Mouse (Mus musculus) midbrain, embryonic 10.5 days (tissue): ENCODE measurements around the gene Gpc2. TPM values are rescaled to one million over a fixed set of nuclear protein-coding genes. Genes with fewer than 3 reads are reported as not detected.

Experiments
- DNase-seq: peaks from one replicate; pipeline ENCODE4 v3.0.0-alpha.2; 2017; ENCODE audit warnings: low spot score
- H3K27ac ChIP-seq: fragments of 300-500 bp; sonication (generic); replicated peaks from 2 replicates; pipeline ENCODE4 v1.5.1; 2016; ENCODE audit warnings: mild to moderate bottlenecking
- H3K27me3 ChIP-seq: fragments of 300-500 bp; sonication (generic); 2 replicates; pipeline ENCODE4 v1.6.1; 2016; ENCODE audit warnings: low read depth, mild to moderate bottlenecking; ENCODE audit not compliant: poor library complexity, severe bottlenecking
- H3K36me3 ChIP-seq: fragments of 300-500 bp; sonication (generic); 2 replicates; pipeline ENCODE4 v1.6.1; 2016; ENCODE audit warnings: mild to moderate bottlenecking, moderate library complexity
- H3K4me1 ChIP-seq: fragments of 300-500 bp; sonication (generic); 2 replicates; pipeline ENCODE4 v1.6.1; 2016
- H3K4me3 ChIP-seq: fragments of 300-500 bp; sonication (generic); 2 replicates; pipeline ENCODE4 v1.5.1; 2016; ENCODE audit warnings: mild to moderate bottlenecking, moderate library complexity
- H3K9me3 ChIP-seq: fragments of 300-500 bp; sonication (generic); replicated peaks from 2 replicates; pipeline ENCODE4 v1.6.1; 2016; ENCODE audit warnings: mild to moderate bottlenecking
- WGBS: fragments of 180-500 bp; shearing (Covaris S2); methylation state at CpG from one replicate; pipeline ENCODE4 v1.1.7; 2016; 5-methylcytosine and 5-hydroxymethylcytosine counted together
- polyA plus RNA-seq: library from polyadenylated mRNA; unstranded; fragments of >200 nt; fragmentation: Nextera tagmentation; extraction: Ambion mirVana; gene quantifications from 2 replicates; pipeline ENCODE4 v1.2.1, GENCODE M21; 2016

Gpc2 gene
- polyA plus RNA-seq = 42.9 and 68.5 TPM in 2 replicates

- Histone ChIP-seq H3K27me3 (peaks cover 26% of the 10 kb centered on the region), H3K9me3 (peaks cover 8% of the 10 kb centered on the region; the same call in 1 of the 2 replicates), H3K4me3 (peak within 1 kb of the TSS; percentile 66), H3K27ac (peak within 1 kb of the TSS; percentile 93), H3K36me3 (peaks cover 39% of the 10 kb centered on the region), H3K4me1 (peaks cover 44% of the 10 kb centered on the region)
- under 1% methylated on average over 56 of the region's 56 CpGs for WGBS
- peak; percentile 99 for DNase-seq
These were observed at the start of gene Gpc2, which contains the start of the genes Gm43720 and Stag3 for GRCm38 (mm10) chr5:138279585-138280424. Gene Gpc2 (minus strand): TSS chr5:138280005. Gene Gm43720 (minus strand): TSS chr5:138279958. Gene Stag3 (plus strand): TSS chr5:138280240.

GRCm38 (mm10) chr5:138312795-138313194, 33.0 kb upstream of the Gpc2 start:
- Histone ChIP-seq H3K9me3 (no peaks in the 10 kb centered on the region), H3K27ac (no peak overlapping the region), H3K4me3 (no peak overlapping the region), H3K36me3 (no peaks in the 10 kb centered on the region), H3K27me3 (no peaks in the 10 kb centered on the region), H3K4me1 (no peaks in the 10 kb centered on the region)
- 85% methylated on average over 3 of the region's 3 CpGs for WGBS
- DNase-seq = no peak

- DNase-seq = no peak
- Histone ChIP-seq H3K27ac (no peak overlapping the region), H3K27me3 (no peaks in the 10 kb centered on the region), H3K4me3 (no peak overlapping the region), H3K9me3 (no peaks in the 10 kb centered on the region), H3K4me1 (no peaks in the 10 kb centered on the region), H3K36me3 (no peaks in the 10 kb centered on the region)
- WGBS = 93% methylated on average over 2 of the region's 2 CpGs
These were observed 19.8 kb upstream of the Gpc2 start for GRCm38 (mm10) chr5:138299613-138300012.

- Histone ChIP-seq H3K27ac (no peak overlapping the region), H3K4me1 (no peaks in the 10 kb centered on the region), H3K4me3 (no peak overlapping the region), H3K36me3 (no peaks in the 10 kb centered on the region), H3K27me3 (no peaks in the 10 kb centered on the region), H3K9me3 (no peaks in the 10 kb centered on the region)
- no peak for DNase-seq
These were observed 14.4 kb upstream of the Gpc2 start for GRCm38 (mm10) chr5:138294158-138294557.

- DNase-seq = no peak
- Histone ChIP-seq H3K27me3 (no peaks in the 10 kb centered on the region), H3K4me3 (no peak overlapping the region), H3K4me1 (no peaks in the 10 kb centered on the region), H3K9me3 (no peaks in the 10 kb centered on the region), H3K27ac (no peak overlapping the region), H3K36me3 (no peaks in the 10 kb centered on the region)
- 86% methylated on average over 1 of the region's 1 CpGs for WGBS
These were observed 11.8 kb upstream of the Gpc2 start for GRCm38 (mm10) chr5:138291638-138292037.

GRCm38 (mm10) chr5:138287861-138288260, 8.1 kb upstream of the Gpc2 start:
- no peaks in the 10 kb centered on the region for H3K4me1 ChIP-seq
- no peak overlapping the region for H3K27ac ChIP-seq
- 76% methylated on average over 3 of the region's 3 CpGs for WGBS
- DNase-seq = no peak
- no peaks in the 10 kb centered on the region for H3K27me3 ChIP-seq
- no peak overlapping the region for H3K4me3 ChIP-seq
- H3K9me3 ChIP-seq = no peaks in the 10 kb centered on the region
- no peaks in the 10 kb centered on the region for H3K36me3 ChIP-seq

- peaks cover 15% of the 10 kb centered on the region for H3K27me3 ChIP-seq
- no peak overlapping the region for H3K27ac ChIP-seq
- peaks cover 7% of the 10 kb centered on the region for H3K4me1 ChIP-seq
- H3K36me3 ChIP-seq = peaks cover 2% of the 10 kb centered on the region; the same call in 1 of the 2 replicates
- 78% methylated on average over 1 of the region's 1 CpGs for WGBS
- H3K9me3 ChIP-seq = peaks cover 8% of the 10 kb centered on the region; the same call in 1 of the 2 replicates
- no peak for DNase-seq
- no peak overlapping the region for H3K4me3 ChIP-seq
These were observed 3.7 kb upstream of the Gpc2 start for GRCm38 (mm10) chr5:138283540-138283939.

GRCm38 (mm10) chr5:138281798-138282197, 2.0 kb upstream of the Gpc2 start:
- peaks cover 19% of the 10 kb centered on the region for H3K36me3 ChIP-seq
- DNase-seq = no peak
- peaks cover 24% of the 10 kb centered on the region for H3K4me1 ChIP-seq
- H3K9me3 ChIP-seq = peaks cover 8% of the 10 kb centered on the region; the same call in 1 of the 2 replicates
- peaks cover 21% of the 10 kb centered on the region for H3K27me3 ChIP-seq
- no peak overlapping the region for H3K27ac ChIP-seq
- WGBS = 86% methylated on average over 2 of the region's 2 CpGs
- H3K4me3 ChIP-seq = no peak overlapping the region

GRCm38 (mm10) chr5:138280829-138281228, 1.0 kb upstream of the Gpc2 start:
- WGBS = 90% methylated on average over 15 of the region's 15 CpGs
- Histone ChIP-seq H3K9me3 (peaks cover 8% of the 10 kb centered on the region; the same call in 1 of the 2 replicates), H3K27ac (no peak overlapping the region), H3K27me3 (peaks cover 26% of the 10 kb centered on the region), H3K4me3 (no peak overlapping the region), H3K4me1 (peaks cover 34% of the 10 kb centered on the region), H3K36me3 (peaks cover 29% of the 10 kb centered on the region)
- DNase-seq = no peak

- H3K4me3 ChIP-seq = peak overlapping the region; percentile 66
- 26% methylated on average over 26 of the region's 26 CpGs for WGBS
- H3K27ac ChIP-seq = peak overlapping the region; percentile 93; the same call in 1 of the 2 replicates
These were observed 592 bp upstream of the Gpc2 start for GRCm38 (mm10) chr5:138280425-138280768.

GRCm38 (mm10) chr5:138277994-138278393, 1.8 kb downstream of the Gpc2 start:
- peaks cover 47% of the 10 kb centered on the region for H3K36me3 ChIP-seq
- H3K9me3 ChIP-seq = peaks cover 8% of the 10 kb centered on the region; the same call in 1 of the 2 replicates
- WGBS = 89% methylated on average over 7 of the region's 7 CpGs
- H3K27me3 ChIP-seq = peaks cover 26% of the 10 kb centered on the region
- DNase-seq = no peak
- H3K4me3 ChIP-seq = peak overlapping the region; percentile 66; the same call in 1 of the 2 replicates
- no peak overlapping the region for H3K27ac ChIP-seq
- peaks cover 62% of the 10 kb centered on the region for H3K4me1 ChIP-seq

More at GRCm38 (mm10) chr5:138280425-138280768, 592 bp upstream of the Gpc2 start:
- H3K36me3 ChIP-seq = peaks cover 33% of the 10 kb centered on the region
- peaks cover 26% of the 10 kb centered on the region for H3K27me3 ChIP-seq
- H3K4me1 ChIP-seq = peaks cover 38% of the 10 kb centered on the region
- DNase-seq = no peak
- peaks cover 8% of the 10 kb centered on the region; the same call in 1 of the 2 replicates for H3K9me3 ChIP-seq

GRCm38 (mm10) chr5:138275216-138276050, 4.4 kb downstream of the Gpc2 start:
- DNase-seq = peak; percentile 50
- WGBS = 11% methylated on average over 41 of the region's 41 CpGs
- peaks cover 84% of the 10 kb centered on the region for H3K4me1 ChIP-seq

More at GRCm38 (mm10) chr5:138275216-138276050, 4.4 kb downstream of the Gpc2 start:
- Histone ChIP-seq H3K27ac (peak overlapping the region; percentile 78), H3K36me3 (peaks cover 47% of the 10 kb centered on the region), H3K4me3 (peak overlapping the region; percentile 55), H3K27me3 (peaks cover 25% of the 10 kb centered on the region), H3K9me3 (0 out of 2 replicates have a peak, but pooled peaks cover 1% of the 10 kb centered on the region)
